Mouse (Mus musculus) kidney, postnatal 4 days (tissue): ENCODE measurements around the gene Gfod2.

Experiments
- DNase-seq, 2 experiments: peaks; one replicate each; pipeline ENCODE4 v3.0.0; 2021; ENCODE audit warnings: mixed read lengths in 2 of 2

Gfod2 gene

DNA sequence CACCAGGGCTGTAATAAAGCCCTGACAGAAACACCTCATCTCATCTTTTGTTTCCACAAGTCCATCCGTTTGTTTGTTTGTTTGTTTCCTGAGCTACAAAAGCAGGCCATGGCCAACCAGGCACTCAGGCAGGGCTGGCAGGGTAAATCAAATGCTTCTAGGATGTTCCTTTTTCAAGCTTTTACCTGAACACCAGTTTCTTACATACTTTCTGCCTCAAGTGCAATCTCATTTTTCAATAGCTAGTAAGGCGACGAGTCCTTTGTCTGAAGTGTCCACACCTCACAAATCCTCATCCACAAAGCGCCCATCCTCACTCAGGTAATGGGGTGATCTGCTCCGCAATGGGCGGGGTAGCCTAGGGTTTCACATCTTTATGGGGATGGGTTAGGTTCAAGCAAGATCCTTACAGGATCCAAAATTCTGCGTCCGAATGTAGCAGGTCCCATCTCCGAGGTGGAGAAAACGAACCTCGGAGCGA lies 628 bp downstream of the Gfod2 start:
- DNase-seq, result no peak

DNA sequence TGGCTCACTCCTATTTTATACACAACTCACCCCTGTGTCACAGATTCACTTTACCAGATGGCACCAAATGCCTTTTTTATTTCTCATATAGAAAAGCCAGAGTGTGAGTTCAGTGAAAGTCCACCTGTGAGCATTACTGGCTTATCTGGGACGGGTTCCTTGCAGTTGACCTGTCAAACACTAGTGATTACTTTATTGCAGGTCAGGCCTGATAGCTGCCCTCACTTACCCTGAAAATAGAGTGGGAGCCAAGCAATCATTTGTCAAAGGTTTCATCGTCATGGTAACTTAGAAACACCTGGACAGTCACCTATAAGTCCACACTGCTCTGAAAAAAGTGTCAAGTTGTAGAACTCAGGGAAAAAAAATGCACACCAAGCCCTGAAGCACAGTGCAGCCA lies 3.8 kb downstream of the Gfod2 start:
- DNase-seq, result no peak

DNA sequence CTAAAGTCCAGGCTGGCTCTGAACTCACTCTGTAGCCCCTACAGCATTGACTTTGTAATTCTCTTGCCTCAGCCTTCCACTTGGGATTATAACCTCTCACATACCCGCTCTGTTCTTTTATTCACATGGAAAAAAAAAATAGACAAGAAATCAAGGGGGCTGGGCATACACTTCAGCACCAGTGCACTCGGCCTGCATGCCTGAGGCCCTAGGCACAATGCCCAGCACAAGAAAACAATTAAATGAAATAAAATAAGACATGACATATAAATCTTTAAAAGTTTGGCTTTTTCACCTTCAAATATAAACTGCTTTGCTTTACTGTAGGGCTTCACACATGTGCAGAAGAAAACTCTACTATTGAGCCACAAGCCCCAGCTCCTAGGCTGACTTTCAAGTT lies 4.5 kb downstream of the Gfod2 start:
- DNase-seq, result no peak

DNA sequence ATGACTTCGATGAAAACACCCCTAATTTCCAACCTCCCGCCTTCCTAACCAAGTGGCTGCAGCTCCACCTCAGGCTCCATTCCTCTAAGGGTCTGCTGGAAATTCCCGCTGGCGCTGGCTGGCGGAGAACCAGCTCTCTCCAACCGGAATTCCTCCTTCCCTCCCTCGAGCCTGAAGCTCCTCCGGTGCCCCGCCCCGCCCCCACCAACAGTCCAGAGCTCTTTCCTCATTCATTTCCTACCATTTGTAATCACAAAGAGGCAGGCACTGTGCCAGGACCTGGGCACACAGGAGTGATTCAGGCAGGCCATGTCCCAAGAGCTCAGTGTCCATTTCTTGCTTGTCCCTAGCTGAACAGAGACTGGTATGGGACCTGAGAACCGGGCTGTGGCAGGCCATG lies 7.9 kb downstream of the Gfod2 start:
- DNase-seq, result peak; percentile 85 to 91

DNA sequence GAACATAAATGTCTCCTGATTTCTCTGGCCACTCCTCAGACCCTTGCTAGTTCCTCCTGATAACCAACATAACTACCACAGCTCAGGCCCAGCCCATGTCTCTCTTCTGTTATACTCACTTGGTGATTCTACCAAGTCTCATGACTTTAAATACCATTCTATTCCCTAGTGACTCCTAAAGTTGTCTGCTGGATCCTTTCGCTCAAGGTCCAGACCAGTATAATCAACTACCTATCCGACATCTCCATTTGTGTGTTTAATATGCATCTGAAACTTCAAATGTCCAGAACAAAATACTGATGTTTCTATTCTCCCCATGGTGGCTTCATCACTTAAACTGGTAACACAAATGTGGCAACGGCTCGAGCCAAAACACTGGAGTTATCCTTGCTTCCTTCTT lies 15.2 kb downstream of the Gfod2 start:
- no peak for DNase-seq

DNA sequence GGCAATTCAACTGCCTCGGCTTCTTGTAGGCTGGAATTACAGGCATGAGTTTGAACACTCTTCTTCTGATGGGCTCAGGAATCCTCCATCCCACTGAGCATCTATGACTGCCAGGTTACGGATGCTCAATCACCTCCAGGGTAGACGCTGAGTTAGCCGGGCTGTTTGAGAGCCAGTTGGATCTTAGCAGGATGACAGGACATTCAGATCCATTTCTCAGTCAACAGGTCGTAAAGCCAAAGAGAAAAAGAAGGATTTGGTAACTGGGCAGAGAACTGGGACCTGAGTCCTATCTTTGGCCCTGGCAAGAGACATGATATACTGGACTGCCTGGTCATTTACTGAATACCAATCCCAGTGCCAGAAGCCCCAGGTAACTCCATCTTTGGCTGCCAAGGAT lies 19.2 kb downstream of the Gfod2 start:
- DNase-seq, result no peak

DNA sequence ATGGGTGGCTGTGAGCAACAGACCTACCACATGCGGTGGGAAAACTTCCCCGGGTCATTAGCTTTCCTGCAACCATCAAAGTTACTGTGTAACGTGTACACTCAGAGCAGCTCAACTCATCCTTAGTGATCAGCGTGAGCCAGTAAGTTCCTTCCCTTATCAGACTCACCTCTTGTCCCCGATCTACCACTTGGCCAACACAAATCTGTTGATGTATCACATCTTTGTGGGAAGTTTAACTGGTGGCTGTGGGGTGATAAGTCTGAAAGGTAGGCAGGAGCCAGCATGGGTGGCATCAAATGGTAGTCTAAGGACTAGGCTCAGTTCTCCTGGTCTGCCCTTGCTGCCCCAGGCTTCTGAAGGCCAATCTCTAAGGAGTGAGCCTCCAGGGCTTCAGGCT lies 26.3 kb downstream of the Gfod2 start:
- DNase-seq, result no peak

DNA sequence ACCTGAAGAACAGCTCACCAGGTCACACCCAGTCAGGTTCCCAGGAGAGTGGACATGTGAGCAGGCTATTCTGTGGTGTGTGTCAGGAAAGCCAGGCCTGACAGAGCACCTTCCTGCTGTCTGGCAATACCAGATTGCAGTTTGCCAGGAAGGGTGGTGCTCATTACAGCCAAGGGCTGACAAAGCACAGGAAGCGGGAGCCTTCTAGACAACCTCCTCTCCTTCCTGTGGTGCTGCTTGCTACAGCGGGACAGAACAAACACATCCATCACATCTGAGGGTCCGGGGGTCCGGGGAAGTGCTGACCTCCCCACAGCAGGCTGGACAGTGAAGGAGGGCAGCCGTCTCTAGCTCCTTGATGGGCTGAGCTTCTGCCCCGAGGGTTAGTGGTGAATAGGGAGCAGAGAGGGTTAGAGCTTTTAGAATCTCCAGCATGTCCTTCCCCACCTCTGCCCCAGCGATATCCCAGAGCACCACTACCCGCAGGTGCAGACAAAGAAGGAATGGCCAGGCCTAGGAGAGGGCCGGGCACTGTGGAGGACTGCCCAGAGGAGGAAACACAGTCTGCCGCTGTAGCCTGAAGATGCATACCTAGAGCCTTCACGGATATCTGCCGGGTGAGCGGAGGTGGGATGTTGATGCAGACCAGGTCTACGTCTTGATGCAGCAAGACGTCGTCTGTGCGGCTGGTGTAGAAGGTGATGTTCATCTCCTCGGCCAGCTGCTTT lies 30.9 kb downstream of the Gfod2 start:
- DNase-seq, result peak; percentile 44 to 57

DNA sequence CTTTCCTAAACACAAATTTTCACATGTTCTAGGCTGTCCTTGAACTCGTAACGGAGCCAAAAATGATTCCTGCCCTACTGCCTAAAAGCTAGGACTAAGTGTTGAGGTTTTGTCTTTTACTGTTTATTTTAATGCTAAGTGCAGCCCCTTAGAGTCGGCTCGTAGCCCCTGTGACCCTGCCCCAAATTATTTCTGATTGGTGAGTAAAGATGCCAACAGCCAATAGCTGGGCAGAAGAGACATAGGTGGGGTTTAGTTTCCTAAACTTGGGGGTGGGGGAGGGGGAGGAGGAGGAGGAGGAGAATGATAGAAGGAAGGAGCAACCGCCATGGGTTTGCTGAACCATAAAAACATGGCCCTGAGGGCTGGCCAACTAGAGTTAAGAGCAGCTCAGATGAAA lies 32.7 kb downstream of the Gfod2 start:
- DNase-seq, result no peak

DNA sequence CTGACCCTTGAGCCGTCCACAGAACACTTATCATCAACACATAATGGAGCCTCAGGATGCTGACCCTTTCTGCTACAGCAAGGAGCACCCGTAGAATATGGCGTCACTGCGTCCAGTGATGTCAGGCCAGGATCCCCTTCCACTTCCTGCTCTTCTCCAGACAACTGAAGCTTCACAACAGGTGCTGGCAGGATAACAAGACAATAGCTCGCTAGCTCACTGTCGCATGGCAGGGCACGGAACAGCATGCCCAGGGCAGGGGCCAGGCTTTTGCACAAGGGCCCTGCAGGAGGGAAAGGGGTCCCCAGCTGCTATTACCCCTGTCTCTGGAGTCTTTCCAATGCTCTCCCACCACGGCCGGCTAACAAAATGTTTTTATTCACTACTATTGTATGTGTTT lies 35.6 kb downstream of the Gfod2 start:
- DNase-seq, result no peak

DNA sequence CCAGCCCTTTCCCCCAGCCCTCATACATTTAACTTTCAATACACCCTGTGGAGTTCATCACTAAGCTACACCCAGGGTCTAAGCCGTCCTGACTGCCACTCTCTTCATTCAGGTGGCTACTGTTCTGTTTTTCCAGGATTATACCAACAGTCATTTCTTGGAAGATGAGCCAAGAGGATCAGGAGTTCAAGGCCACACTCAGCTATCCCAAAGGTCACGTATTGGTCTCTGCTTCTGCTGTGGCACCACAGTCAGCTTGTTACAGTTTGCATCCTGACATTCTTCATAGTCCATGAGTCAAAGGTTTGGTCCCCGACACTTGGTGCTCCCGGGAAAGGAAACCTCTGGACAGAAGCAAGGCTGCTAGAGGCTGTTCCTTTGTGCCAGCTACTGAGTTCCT lies 38.8 kb downstream of the Gfod2 start:
- DNase-seq, result no peak

DNA sequence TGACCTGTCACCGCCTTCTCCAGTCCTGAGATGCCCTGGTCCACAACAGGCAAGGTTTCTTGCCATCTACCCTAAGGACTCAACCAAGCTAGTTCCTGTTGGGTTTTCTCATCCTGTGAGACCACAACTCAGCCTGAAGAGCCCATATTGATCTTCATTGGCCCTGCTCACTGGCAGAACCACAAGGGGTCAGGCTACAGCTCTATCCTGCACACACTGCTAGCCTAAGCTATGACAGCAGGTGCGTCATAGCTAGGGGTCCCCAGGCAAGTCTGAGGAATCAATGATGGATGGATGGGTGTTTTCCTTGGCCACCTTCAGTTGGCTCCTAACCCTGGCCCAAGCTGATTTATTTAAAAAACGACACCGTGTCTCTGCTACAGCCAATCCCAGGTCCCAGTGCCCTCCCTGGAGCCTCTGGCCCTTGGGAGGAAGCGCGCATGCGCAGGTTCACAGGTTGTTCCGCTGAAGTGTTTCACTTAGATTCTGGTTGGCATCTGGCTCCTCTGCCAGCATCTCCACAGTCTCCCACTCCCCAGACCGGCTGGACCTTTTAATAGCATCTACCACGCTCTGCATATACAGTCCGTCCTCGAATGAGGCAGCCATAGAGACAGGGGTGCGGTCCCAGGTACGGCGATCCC lies 42.0 kb downstream of the Gfod2 start:
- DNase-seq, result no peak

DNA sequence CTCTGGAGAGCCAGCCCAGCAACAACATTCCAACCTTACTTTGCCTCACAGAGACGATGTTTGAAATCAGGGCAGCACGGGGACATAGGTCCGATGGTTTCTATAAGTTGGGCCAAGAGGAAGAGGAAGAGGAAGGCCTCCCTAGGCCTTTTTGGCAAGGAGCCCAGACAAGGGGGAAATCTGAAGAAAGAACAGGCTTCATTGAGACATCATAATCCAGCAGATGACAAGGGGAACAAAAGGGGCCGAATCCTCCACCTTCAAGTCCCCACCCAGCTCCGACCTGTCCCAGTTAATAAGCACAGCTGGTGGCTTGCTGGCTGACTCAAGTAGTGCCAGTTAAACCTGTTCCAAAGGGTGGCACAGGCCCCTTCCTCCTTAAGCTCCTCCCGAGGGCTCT lies 43.4 kb downstream of the Gfod2 start:
- peak in 1 of 2 experiments; percentile 38 for DNase-seq

DNA sequence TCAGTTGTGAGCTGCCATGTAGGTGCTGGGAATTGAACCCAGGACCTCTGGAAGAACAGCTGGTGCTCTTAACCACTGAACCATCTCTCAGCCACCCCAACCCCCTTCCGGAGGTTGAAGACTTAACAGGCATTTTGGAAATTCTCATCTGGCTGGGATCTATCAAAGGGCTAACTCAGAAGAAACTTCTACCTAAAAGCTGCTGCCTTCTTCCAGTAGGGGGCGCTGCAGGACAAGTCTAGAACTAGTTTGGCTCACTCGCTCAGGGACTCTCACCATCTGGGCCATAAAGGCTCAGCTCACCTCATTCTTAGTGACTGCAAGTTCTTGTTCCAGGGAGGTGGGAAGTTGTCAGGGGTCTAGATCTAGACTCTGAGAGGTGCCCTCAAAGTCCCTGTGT lies 44.3 kb downstream of the Gfod2 start:
- peak; percentile 93 to 94 for DNase-seq

DNA sequence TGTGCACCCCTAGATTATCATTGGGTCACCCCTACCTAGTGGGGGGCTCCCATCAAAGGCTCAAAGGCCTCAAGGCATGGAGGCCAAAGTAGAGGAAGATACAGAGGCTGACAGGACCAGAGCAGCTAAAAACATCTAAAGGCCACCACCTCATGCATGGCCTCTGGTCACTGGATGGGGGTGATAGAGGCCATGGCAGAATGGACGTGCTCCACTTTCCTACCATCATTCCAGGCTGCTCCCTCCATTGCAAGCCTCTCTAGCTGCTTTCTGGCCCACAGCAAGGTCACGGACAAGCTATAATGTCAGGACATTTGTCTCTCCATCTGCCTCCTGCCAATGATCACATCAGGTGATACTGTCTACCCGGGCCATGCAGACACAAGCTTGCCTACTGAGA lies 46.2 kb downstream of the Gfod2 start:
- no peak for DNase-seq

DNA sequence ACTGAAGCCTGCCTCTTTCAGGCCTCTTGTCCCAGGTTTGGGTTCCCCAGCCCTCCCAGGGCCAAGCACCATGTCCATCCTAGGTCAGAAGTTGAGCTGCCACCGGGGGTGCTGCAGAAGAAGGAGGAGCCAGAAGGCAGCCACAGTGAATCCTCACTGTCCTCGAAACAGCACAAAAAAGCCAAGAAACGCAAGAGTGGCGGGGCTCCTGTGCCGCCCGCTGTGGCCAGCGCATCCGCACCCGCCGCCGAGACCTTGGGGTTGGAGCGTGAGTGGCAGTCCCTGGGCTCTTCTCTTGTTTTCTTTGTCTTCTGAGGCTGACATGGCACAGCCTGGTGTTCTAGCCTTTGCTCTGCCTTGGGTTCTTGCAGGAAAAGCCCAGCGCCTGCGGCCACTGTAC lies 49.1 kb downstream of the Gfod2 start:
- DNase-seq, result no peak

DNA sequence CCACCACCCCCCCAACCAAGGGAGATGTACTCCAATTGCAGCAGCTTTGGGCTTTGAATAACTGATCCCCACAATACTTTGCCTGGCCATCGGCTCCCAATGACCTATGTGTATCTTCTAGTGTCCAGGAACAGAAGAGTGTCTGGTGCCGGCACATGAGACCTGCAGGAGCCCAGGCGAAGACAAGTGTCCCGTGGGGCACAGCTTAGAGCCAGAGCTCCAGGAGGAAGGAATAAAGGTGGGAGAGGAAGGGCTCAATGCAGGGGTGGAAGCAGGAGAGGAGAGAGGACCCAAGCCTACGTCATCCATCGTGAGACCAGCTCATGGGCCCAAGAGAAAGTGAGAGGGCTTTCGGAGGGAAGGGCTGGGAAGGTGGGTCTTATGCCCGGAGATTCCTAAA lies 49.8 kb downstream of the Gfod2 start:
- DNase-seq, result no peak

DNA sequence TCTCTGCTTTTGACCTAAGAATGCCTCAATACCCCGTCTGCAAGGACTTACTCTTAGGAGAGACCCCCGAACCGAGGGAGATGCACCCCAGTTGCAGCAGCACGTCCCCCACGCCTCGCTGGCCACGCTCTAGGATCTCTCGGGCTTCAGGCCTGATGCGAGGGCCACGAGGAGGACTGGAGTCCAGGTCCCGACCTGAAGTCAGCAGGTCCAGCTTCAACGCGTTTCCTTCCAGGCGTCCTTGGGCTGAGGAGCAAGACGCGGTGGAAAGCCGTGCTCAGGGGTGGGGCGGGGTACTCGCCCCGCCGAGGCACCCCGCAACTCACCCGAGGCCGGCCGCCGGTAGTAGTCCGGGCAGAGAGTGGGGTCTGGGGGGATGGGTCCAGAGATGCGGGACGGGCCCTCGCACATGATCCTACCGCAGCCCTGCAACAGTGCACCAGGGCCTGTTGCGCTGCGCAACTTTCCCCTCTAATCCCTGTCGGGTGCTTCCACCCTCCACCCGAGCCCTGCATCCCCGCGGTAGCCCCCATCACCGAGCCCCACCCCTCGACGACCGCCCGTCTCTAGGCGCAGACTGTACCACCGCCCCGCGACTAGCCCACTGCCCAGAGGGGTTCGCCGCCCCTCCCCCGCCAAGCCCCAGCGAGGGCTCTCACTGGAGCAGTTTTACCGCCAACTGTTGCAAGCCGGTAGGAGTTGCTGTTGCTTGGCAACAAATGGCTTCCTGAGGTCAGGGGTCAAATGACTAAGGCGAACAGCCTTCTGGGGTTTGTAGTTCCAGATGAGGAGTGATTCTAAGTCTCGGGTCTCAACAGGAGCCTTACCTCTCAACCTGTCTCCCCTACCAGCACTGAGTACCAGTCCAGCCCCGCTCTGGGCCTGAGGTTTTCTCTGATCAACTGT lies 50.7 kb downstream of the Gfod2 start, which contains the start of the genes 4933405L10Rik and Enkd1:
Gene 4933405L10Rik, plus strand, starts transcription at position 158 of the 906 bp plus-strand sequence.
Gene Enkd1, minus strand, starts transcription at position 713 of the 906 bp plus-strand sequence.
- peak; percentile 89 to 92 for DNase-seq

DNA sequence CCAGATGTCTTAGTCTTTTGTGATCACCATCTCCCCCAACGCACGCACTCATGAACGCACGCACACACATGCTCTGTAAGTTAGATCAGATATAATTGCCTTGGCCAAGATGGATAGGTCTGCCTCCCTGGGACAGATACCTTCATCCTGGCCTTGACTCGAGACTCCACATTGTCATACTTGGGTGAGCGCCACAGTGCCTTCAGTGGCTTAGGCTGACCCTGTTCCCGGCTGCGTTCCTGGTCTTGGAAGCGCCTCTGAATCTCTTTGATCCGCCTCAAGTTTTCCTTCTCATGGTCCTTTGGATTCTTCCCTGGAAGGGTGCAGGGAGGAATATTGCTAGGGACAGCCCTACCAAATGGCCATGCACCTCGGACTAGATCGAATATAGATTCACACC lies 52.0 kb downstream of the Gfod2 start:
- no peak for DNase-seq

DNA sequence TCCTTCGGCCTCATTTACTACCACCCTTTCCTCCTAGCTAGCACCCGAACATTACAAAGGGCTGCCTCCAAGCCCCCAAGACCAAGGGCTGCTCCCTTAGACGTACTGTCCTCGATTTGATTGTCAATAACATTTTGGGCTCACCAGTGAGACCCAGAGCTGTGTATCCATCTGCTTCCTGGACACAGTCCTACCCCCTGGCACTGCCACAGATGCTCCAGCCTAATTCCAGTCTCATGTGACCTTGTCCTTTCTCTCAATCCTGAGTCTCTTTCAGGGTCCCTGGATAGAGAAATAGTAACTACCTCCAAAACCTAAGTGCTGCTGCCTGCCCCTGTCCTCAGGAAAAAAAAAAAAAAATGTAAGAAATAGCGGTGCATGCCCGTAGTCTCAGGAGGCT lies 53.5 kb downstream of the Gfod2 start:
- no peak for DNase-seq

DNA sequence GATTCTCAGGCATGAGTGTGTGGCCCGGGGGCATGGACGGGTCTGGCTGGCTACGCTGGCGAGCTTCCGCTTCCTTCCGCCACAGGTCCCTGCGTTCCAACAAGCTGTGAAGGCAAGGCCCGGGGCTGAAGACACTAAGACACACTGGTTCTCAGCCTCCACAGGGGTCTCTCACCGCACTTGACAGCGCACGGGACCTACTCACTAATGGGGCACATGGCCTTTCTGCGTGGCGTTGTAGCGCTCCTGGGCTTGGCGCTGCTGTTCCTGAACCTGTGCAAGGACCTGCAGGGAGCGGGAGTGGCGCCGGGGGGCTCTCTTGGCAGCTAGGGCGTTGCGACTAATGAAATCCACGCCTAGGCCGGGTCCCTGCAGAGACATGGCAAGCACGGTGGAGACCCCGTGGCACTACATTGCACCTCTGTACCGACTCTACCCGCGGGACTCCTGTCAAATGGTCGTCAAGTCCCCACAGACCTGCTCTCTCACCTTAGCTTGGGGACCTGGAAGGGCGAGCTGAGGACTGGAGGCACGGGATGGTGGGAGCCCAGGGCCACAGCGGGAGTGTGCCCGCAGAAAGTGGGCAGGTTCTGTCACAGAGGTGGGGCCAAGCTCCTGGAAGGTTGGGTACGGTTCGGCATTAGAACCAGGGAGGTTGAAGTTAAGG lies 54.2 kb downstream of the Gfod2 start:
- DNase-seq, result no peak

DNA sequence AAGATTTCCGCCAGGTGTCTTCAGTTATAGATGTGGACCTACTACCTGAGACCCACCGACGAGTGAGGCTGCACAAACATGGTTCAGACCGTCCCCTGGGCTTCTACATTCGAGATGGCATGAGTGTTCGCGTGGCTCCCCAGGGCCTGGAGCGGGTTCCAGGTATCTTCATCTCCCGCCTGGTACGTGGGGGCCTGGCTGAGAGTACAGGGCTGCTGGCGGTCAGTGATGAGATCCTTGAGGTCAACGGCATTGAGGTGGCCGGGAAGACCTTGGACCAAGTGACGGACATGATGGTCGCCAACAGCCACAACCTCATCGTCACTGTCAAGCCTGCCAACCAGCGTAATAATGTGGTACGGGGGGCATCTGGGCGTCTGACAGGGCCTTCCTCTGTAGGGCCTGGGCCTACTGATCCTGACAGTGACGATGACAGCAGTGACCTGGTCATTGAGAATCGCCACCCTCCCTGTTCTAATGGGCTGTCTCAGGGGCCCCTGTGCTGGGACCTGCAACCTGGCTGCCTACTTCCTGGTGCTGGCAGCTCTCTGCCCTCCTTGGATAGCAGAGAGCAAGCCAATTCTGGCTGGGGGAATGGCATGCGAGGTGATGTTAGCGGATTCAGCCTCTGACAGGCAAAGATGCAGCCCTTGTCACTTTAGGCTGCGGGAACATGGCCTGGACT lies 55.6 kb downstream of the Gfod2 start:
- no peak for DNase-seq
